Mouse (Mus musculus) MEL (cell line): Measurements from ENCODE around the gene Slc41a2. TPM values are rescaled to one million over a fixed set of nuclear protein-coding genes. Genes with fewer than 3 reads are reported as not detected.

Source experiments
- DNase-seq: peaks from one replicate; pipeline ENCODE4 v3.0.0; 2011; ENCODE audit warnings: low read depth, low spot score
- H3K27ac ChIP-seq: 2 replicates; pipeline ENCODE4 v1.5.1; 2012; ENCODE audit warnings: low read depth, mild to moderate bottlenecking, control low read depth, low read length, moderate library complexity; ENCODE audit not compliant: control insufficient read depth
- H3K27me3 ChIP-seq, 2 experiments: fragments of 150-350 bp in 1 of 2; sonication (generic) in 1 of 2; 2 replicates each; pipeline ENCODE4 v1.6.1; 2012; ENCODE audit warnings: low read length in 2 of 2, mild to moderate bottlenecking in 2 of 2, improper control_type of control experiment in 1 of 2, moderate library complexity in 1 of 2; ENCODE audit not compliant: insufficient read depth in 2 of 2, control insufficient read depth in 1 of 2
- H3K36me3 ChIP-seq, 2 experiments: 2 replicates each; pipeline ENCODE4 v1.6.1; 2012 to 2014; ENCODE audit warnings: low read length in 2 of 2, improper control_type of control experiment in 1 of 2, inconsistent platforms in 1 of 2, mild to moderate bottlenecking in 1 of 2; ENCODE audit not compliant: insufficient read depth in 2 of 2, control insufficient read depth in 1 of 2
- H3K4me1 ChIP-seq, 2 experiments: fragments of 150-350 bp in 1 of 2; sonication (generic) in 1 of 2; 2 replicates each; pipeline ENCODE4 v1.6.1; 2012; ENCODE audit warnings: low read length in 2 of 2, improper control_type of control experiment in 1 of 2, mild to moderate bottlenecking in 1 of 2; ENCODE audit not compliant: insufficient read depth in 2 of 2, control insufficient read depth in 1 of 2
- H3K4me3 ChIP-seq, 2 experiments: fragments of 150-350 bp in 1 of 2; sonication (generic) in 1 of 2; 2 replicates each; pipeline ENCODE4 v1.5.1; 2012; ENCODE audit warnings: low read depth in 2 of 2, low read length in 2 of 2, mild to moderate bottlenecking in 2 of 2, moderate library complexity in 2 of 2, control low read depth in 1 of 2, improper control_type of control experiment in 1 of 2; ENCODE audit not compliant: control insufficient read depth in 1 of 2, insufficient read depth in 1 of 2
- H3K79me2 ChIP-seq: 2 replicates; pipeline ENCODE4 v1.6.1; 2012; ENCODE audit warnings: mild to moderate bottlenecking, low read length, moderate library complexity; ENCODE audit not compliant: control insufficient read depth, poor library complexity, insufficient read depth
- H3K9ac ChIP-seq: 2 replicates; pipeline ENCODE4 v1.6.1; 2012; ENCODE audit warnings: low read depth, mild to moderate bottlenecking, control low read depth, low read length, moderate library complexity; ENCODE audit not compliant: control insufficient read depth, poor library complexity, severe bottlenecking
- H3K9me3 ChIP-seq: fragments of 150-350 bp; sonication (generic); replicated peaks from 2 replicates; pipeline ENCODE4 v1.6.1; 2012; ENCODE audit warnings: mild to moderate bottlenecking, low read length, improper control_type of control experiment, moderate library complexity; ENCODE audit not compliant: insufficient read depth
- CHD2 ChIP-seq: IDR thresholded peaks from 2 replicates; pipeline ENCODE4 v1.6.1; 2011; ENCODE audit warnings: low read length, improper control_type of control experiment
- ELF1 ChIP-seq: IDR thresholded peaks from 2 replicates; pipeline ENCODE4 v1.6.1; 2014; ENCODE audit warnings: low read depth, mild to moderate bottlenecking, inconsistent platforms, low read length, improper control_type of control experiment, moderate library complexity
- EP300 ChIP-seq, 2 experiments: IDR thresholded peaks; 2 replicates each; pipeline ENCODE4 v1.6.1; 2011; ENCODE audit warnings: improper control_type of control experiment in 2 of 2, low read length in 2 of 2, low read depth in 1 of 2, mild to moderate bottlenecking in 1 of 2
- HCFC1 ChIP-seq: IDR thresholded peaks from 2 replicates; pipeline ENCODE4 v1.6.1; 2012; ENCODE audit warnings: low read depth, mild to moderate bottlenecking, inconsistent platforms, low read length, improper control_type of control experiment, moderate library complexity
- JUND ChIP-seq: IDR thresholded peaks from 2 replicates; pipeline ENCODE4 v1.6.1; 2011; ENCODE audit warnings: low read depth, mild to moderate bottlenecking, improper control_type of control experiment, low read length
- MAFK ChIP-seq: IDR thresholded peaks from 2 replicates; pipeline ENCODE4 v1.6.1; 2011; ENCODE audit warnings: low read depth, mild to moderate bottlenecking, low read length, improper control_type of control experiment, borderline replicate concordance
- MAZ ChIP-seq: IDR thresholded peaks from 2 replicates; pipeline ENCODE4 v1.6.1; 2012; ENCODE audit warnings: low read depth, mild to moderate bottlenecking, inconsistent platforms, low read length, improper control_type of control experiment
- MXI1 ChIP-seq: IDR thresholded peaks from 2 replicates; pipeline ENCODE4 v1.6.1; 2011; ENCODE audit warnings: mild to moderate bottlenecking, low read depth, low read length, improper control_type of control experiment
- MYB ChIP-seq: IDR thresholded peaks from 2 replicates; pipeline ENCODE4 v1.6.1; 2011; ENCODE audit warnings: mild to moderate bottlenecking, low read depth, low read length, improper control_type of control experiment
- NRF1 ChIP-seq: IDR thresholded peaks from 2 replicates; pipeline ENCODE4 v1.6.1; 2014; ENCODE audit warnings: low read depth, mild to moderate bottlenecking, inconsistent platforms, low read length, improper control_type of control experiment, moderate library complexity; ENCODE audit not compliant: poor library complexity, insufficient read depth, severe bottlenecking
- POLR2A ChIP-seq, 2 experiments: IDR thresholded peaks; 2 replicates each; pipeline ENCODE4 v1.6.1; 2011 to 2012; ENCODE audit warnings: low read length in 2 of 2, mild to moderate bottlenecking in 2 of 2, control low read depth in 1 of 2, improper control_type of control experiment in 1 of 2, low read depth in 1 of 2, moderate library complexity in 1 of 2; ENCODE audit not compliant: control insufficient read depth in 1 of 2, insufficient read depth in 1 of 2, poor library complexity in 1 of 2
- POLR2AphosphoS2 ChIP-seq: IDR thresholded peaks from 2 replicates; pipeline ENCODE4 v1.6.1; 2011; ENCODE audit warnings: low read length, improper control_type of control experiment
- SIN3A ChIP-seq: IDR thresholded peaks from 2 replicates; pipeline ENCODE4 v1.6.1; 2012; ENCODE audit warnings: low read length, improper control_type of control experiment, inconsistent platforms
- TAL1 ChIP-seq: IDR thresholded peaks from 2 replicates; pipeline ENCODE4 v1.6.1; 2012; ENCODE audit warnings: mild to moderate bottlenecking, inconsistent platforms, low read length, moderate library complexity, mixed read lengths
- TBP ChIP-seq: IDR thresholded peaks from 2 replicates; pipeline ENCODE4 v1.8.0; 2011; ENCODE audit warnings: low read depth, low read length, improper control_type of control experiment
- TCF12 ChIP-seq: IDR thresholded peaks from 2 replicates; pipeline ENCODE4 v1.6.1; 2014; ENCODE audit warnings: low read depth, mild to moderate bottlenecking, inconsistent platforms, low read length, improper control_type of control experiment, moderate library complexity
- USF2 ChIP-seq, 2 experiments: IDR thresholded peaks; 2 replicates each; pipeline ENCODE4 v1.6.1; 2011 to 2012; ENCODE audit warnings: improper control_type of control experiment in 2 of 2, low read length in 2 of 2, borderline replicate concordance in 1 of 2, inconsistent platforms in 1 of 2, low read depth in 1 of 2, mild to moderate bottlenecking in 1 of 2; ENCODE audit not compliant: insufficient read depth in 1 of 2
- ZC3H11A ChIP-seq: IDR thresholded peaks from 2 replicates; pipeline ENCODE4 v1.6.1; 2012; ENCODE audit warnings: low read depth, mild to moderate bottlenecking, inconsistent platforms, low read length, improper control_type of control experiment
- ZKSCAN1 ChIP-seq: IDR thresholded peaks from 2 replicates; pipeline ENCODE4 v1.6.1; 2012; ENCODE audit warnings: low read depth, mild to moderate bottlenecking, inconsistent platforms, low read length, improper control_type of control experiment, moderate library complexity
- ZNF384 ChIP-seq: IDR thresholded peaks from 2 replicates; pipeline ENCODE4 v1.6.1; 2012; ENCODE audit warnings: low read depth, mild to moderate bottlenecking, inconsistent platforms, low read length, improper control_type of control experiment
- polyA plus RNA-seq, 2 experiments: library from polyadenylated mRNA; stranded (reverse) in 1 of 2; unstranded in 1 of 2; fragments of >175 nt in 1 of 2; fragments of >200 nt in 1 of 2; gene quantifications; 2 replicates each; pipeline versions ENCODE4 v1.2.1 to v1.2.4; 2012; ENCODE audit warnings: low replicate concordance in 2 of 2, low read depth in 1 of 2; ENCODE audit not compliant: insufficient read length in 2 of 2, insufficient read depth in 1 of 2, missing spikeins in 1 of 2
- total RNA-seq: library from RNA; depleted of rRNA; stranded (reverse); fragments of 300-350 nt; gene quantifications from 2 replicates; pipeline ENCODE4 v1.2.3, GENCODE M21; 2012

Slc41a2 gene
- total and polyA plus RNA-seq, 3 experiments: not detected

GRCm38 (mm10) chr10:83242106-83242686 lies 95.5 kb downstream of the Slc41a2 start:
- peaks cover 0 to 3% of the 10 kb centered on the region in 2 experiments; a peak in 1 of 4 replicates for H3K27me3 ChIP-seq
- H3K36me3 ChIP-seq: no peaks in the 10 kb centered on the region
- no peaks in the 10 kb centered on the region for H3K4me1 ChIP-seq
- H3K9me3 ChIP-seq: no peaks in the 10 kb centered on the region
- H3K9ac ChIP-seq: no peak overlapping the region
- TF ChIP-seq MAFK (no peak), USF2 (IDR thresholded peaks at IDR 0.05; ENCODE audit: borderline replicate concordance in 1 of 2, insufficient read depth in 1 of 2, low read depth in 1 of 2, low read length in 2 of 2) (no peak), POLR2A (IDR thresholded peaks at IDR 0.05; ENCODE audit: control insufficient read depth in 1 of 2, insufficient read depth in 1 of 2, low read depth in 1 of 2, low read length in 2 of 2, poor library complexity in 1 of 2) (no peak), ZC3H11A (no peak), ZKSCAN1 (no peak), EP300 (IDR thresholded peaks at IDR 0.05; ENCODE audit: low read depth in 1 of 2, low read length in 2 of 2) (no peak), TBP (no peak), HCFC1 (no peak), CHD2 (no peak), JUND (no peak), MAZ (no peak), SIN3A (no peak)
- H3K79me2 ChIP-seq: no peaks in the 10 kb centered on the region
- DNase-seq: no peak
- no peak overlapping the region for H3K27ac ChIP-seq
- no peak overlapping the region for H3K4me3 ChIP-seq

- no peak for DNase-seq
- no peak overlapping the region for H3K27ac ChIP-seq
- no peaks in the 10 kb centered on the region for H3K36me3 ChIP-seq
- H3K9me3 ChIP-seq: no peaks in the 10 kb centered on the region
- H3K27me3 ChIP-seq: 0 out of 4 replicates have a peak, but pooled peaks cover 0 to 1% of the 10 kb centered on the region in 2 experiments
- H3K4me3 ChIP-seq: no peak overlapping the region
- H3K9ac ChIP-seq: no peak overlapping the region
- no peaks in the 10 kb centered on the region for H3K79me2 ChIP-seq
- TF ChIP-seq POLR2AphosphoS2 (no peak), TCF12 (no peak), USF2 (IDR thresholded peaks at IDR 0.05; ENCODE audit: borderline replicate concordance in 1 of 2, insufficient read depth in 1 of 2, low read depth in 1 of 2, low read length in 2 of 2) (no peak), MXI1 (no peak)
- no peaks in the 10 kb centered on the region; a peak in 1 of 4 replicates for H3K4me1 ChIP-seq
These were observed 103.3 kb downstream of the Slc41a2 start for GRCm38 (mm10) chr10:83234391-83234790.

- DNase-seq: no peak
- H3K36me3 ChIP-seq: peaks cover 0 to 2% of the 10 kb centered on the region in 2 experiments; a peak in 2 of 4 replicates
- H3K79me2 ChIP-seq: no peaks in the 10 kb centered on the region
- no peak overlapping the region for H3K27ac ChIP-seq
- H3K4me1 ChIP-seq: no peaks in the 10 kb centered on the region; a peak in 1 of 4 replicates
- H3K9me3 ChIP-seq: no peaks in the 10 kb centered on the region
- H3K4me3 ChIP-seq: no peak overlapping the region
- no peak for TF ChIP-seq NRF1
- no peak for TF ChIP-seq JUND
- no peak for TF ChIP-seq POLR2A (IDR thresholded peaks at IDR 0.05; ENCODE audit: control insufficient read depth in 1 of 2, insufficient read depth in 1 of 2, low read depth in 1 of 2, low read length in 2 of 2, poor library complexity in 1 of 2)
- TF ChIP-seq MXI1: no peak
- no peak for TF ChIP-seq ZC3H11A
- TF ChIP-seq TBP: no peak
- no peak for TF ChIP-seq MAZ
- no peak for TF ChIP-seq TAL1
- TF ChIP-seq CHD2: no peak
- no peak for TF ChIP-seq ZNF384
- TF ChIP-seq MYB: no peak
- no peak for TF ChIP-seq MAFK
- TF ChIP-seq ELF1: no peak
- H3K27me3 ChIP-seq: 0 out of 4 replicates have a peak, but pooled peaks cover 0 to 1% of the 10 kb centered on the region in 2 experiments
- no peak overlapping the region for H3K9ac ChIP-seq
These were observed 103.7 kb downstream of the Slc41a2 start for GRCm38 (mm10) chr10:83233967-83234366.
